Comparison of ENCODE assay signal across 9 mouse cellular contexts in the genomic region with DNA sequence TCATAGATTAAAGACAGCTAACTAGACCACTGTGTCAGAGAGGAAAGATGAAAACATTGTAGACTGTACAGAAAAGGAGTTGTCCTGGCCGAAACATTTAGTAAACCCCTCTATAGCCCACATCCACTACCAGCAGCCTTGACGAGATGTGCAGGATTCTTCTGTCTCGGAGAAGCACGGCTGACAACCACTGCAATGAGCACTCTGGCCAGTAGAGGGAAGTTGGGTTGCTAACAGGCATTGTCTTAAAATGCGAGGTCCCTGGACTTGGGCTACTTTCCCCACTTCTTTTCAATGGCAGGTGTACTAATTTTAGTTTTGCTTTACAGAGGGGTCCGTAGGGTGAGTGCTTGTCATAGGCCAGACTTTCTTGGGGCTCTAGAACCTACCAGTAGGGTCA. TPM values are rescaled to one million over a fixed set of nuclear protein-coding genes. Genes with fewer than 3 reads are reported as not detected.
DNase-seq lines count a peak whose midpoint lies in the region; ATAC-seq and TF ChIP-seq lines count a peak whose summit lies in the region.
"Had no signal": no experiment of that assay in that cellular context is flagged by ENCODE, and none has a peak within 500 bp of the region (broad histone marks: within the 10 kb centered on the region; RNA-seq: fewer than 3 reads in every experiment).

No protein-coding gene starts in this region.

- intact Hi-C loops in left cerebral cortex, adult 2 months (cut with DNase I): no loop called here
- intact Hi-C loops in left cerebral cortex, postnatal 4 days (cut with DNase I): loop anchor here (10.0 kb wide), 1 partner anchor 47 kb away; a partner anchor contains a TSS

- ATAC-seq in forebrain, embryonic 14.5 days: no peak
- ATAC-seq in forebrain, embryonic 12.5 days (ENCODE audit: low FRiP score): no peak
- ATAC-seq in erythroblast, adult 5-6 weeks (replicated peaks; ENCODE audit: low FRiP score, poor library complexity, severe bottlenecking): no peak
- ATAC-seq in forebrain, embryonic 13.5 days: no peak

- no peak overlapping the region for H3K9ac ChIP-seq in forebrain, embryonic 14.5 days (ENCODE audit: low read length)
- no peak overlapping the region for H3K9ac ChIP-seq in forebrain, embryonic 12.5 days
- no peak overlapping the region for H3K9ac ChIP-seq in forebrain, embryonic 13.5 days

- H3K4me2 ChIP-seq in forebrain, embryonic 14.5 days (ENCODE audit: low read length): no peak overlapping the region
- no peak overlapping the region for H3K4me2 ChIP-seq in forebrain, embryonic 12.5 days
- no peak overlapping the region for H3K4me2 ChIP-seq in forebrain, embryonic 13.5 days

- no peaks in the 10 kb centered on the region for H3K4me1 ChIP-seq in forebrain, embryonic 14.5 days (ENCODE audit: control insufficient read depth, insufficient read depth, low read length)
- no peaks in the 10 kb centered on the region for H3K4me1 ChIP-seq in forebrain, embryonic 12.5 days
- no peaks in the 10 kb centered on the region for H3K4me1 ChIP-seq in forebrain, embryonic 13.5 days

- no peaks in the 10 kb centered on the region for H3K27me3 ChIP-seq in forebrain, embryonic 14.5 days (replicated peaks; ENCODE audit: control insufficient read depth, insufficient read depth, low read length)
- H3K27me3 ChIP-seq in forebrain, embryonic 12.5 days: no peaks in the 10 kb centered on the region
- H3K27me3 ChIP-seq in forebrain, embryonic 13.5 days: no peaks in the 10 kb centered on the region

- H3K27ac ChIP-seq in forebrain, embryonic 14.5 days (ENCODE audit: low read depth, low read length): no peak overlapping the region
- H3K27ac ChIP-seq in forebrain, embryonic 12.5 days: no peak overlapping the region
- H3K27ac ChIP-seq in left cerebral cortex, adult 2 months: no peak overlapping the region
- H3K27ac ChIP-seq in forebrain, embryonic 13.5 days: no peak overlapping the region

- H3K4me3 ChIP-seq in forebrain, embryonic 14.5 days (ENCODE audit: low read depth, low read length): no peak overlapping the region
- H3K4me3 ChIP-seq in forebrain, embryonic 12.5 days (replicated peaks): no peak overlapping the region
- no peak overlapping the region for H3K4me3 ChIP-seq in left cerebral cortex, adult 2 months
- no peak overlapping the region for H3K4me3 ChIP-seq in forebrain, embryonic 13.5 days

- H3K9me3 ChIP-seq in forebrain, embryonic 14.5 days (replicated peaks; ENCODE audit: control insufficient read depth, low read length): no peaks in the 10 kb centered on the region
- H3K9me3 ChIP-seq in forebrain, embryonic 12.5 days: no peaks in the 10 kb centered on the region
- no peaks in the 10 kb centered on the region for H3K9me3 ChIP-seq in forebrain, embryonic 13.5 days (replicated peaks)

- 70% methylated on average over 6 of the region's 6 CpGs for WGBS in forebrain, embryonic 14.5 days
- WGBS in forebrain, embryonic 12.5 days: 69% methylated on average over 6 of the region's 6 CpGs
- WGBS in forebrain, embryonic 13.5 days: 68% methylated on average over 6 of the region's 6 CpGs

- peaks cover 74% of the 10 kb centered on the region for H3K36me3 ChIP-seq in forebrain, embryonic 14.5 days (ENCODE audit: control insufficient read depth, insufficient read depth, low read length)
- peaks cover 81% of the 10 kb centered on the region for H3K36me3 ChIP-seq in forebrain, embryonic 12.5 days (replicated peaks)
- peaks cover 85% of the 10 kb centered on the region for H3K36me3 ChIP-seq in forebrain, embryonic 13.5 days (ENCODE audit: poor library complexity, severe bottlenecking)

- peak; percentile 12 for DNase-seq in forebrain, embryonic 14.5 days (ENCODE audit: low spot score)
- peak in 1 of 2 experiments; percentile 43 for DNase-seq in left cerebral cortex, adult 2 months (ENCODE audit: extremely low spot score in 1 of 2, low spot score in 2 of 2)
- DNase-seq in left cerebral cortex, postnatal 4 days: no peak
- DNase-seq in 416B (ENCODE audit: low read depth): peak; percentile 27
- peak; percentile 46 for DNase-seq in R1 (ENCODE audit: low read depth, low spot score)
- DNase-seq: cerebellum, postnatal 36 days had no signal

- TF ChIP-seq CTCF in left cerebral cortex, adult 2 months (IDR thresholded peaks at IDR 0.05): peak; percentile 62

RNA-seq across cellular contexts. Expression of a gene that starts 30.9 kb away (rescaled TPM):
- polyA plus RNA-seq in forebrain, embryonic 14.5 days (2014; fragmentation: Nextera tagmentation; extraction: Ambion mirVana): 58.4 and 75.5 TPM in 2 replicates
- 67.9 and 76.7 TPM in 2 replicates for polyA plus RNA-seq in forebrain, embryonic 12.5 days (2016; fragmentation: Nextera tagmentation; extraction: Ambion mirVana)
- 100 to 1,000 TPM; 156 to 177 TPM for total RNA-seq in left cerebral cortex, adult 2 months (2021)
- 100 to 1,000 TPM; 110 to 115 TPM for total RNA-seq in left cerebral cortex, postnatal 4 days (2021)
- 20.4 and 23.0 TPM in 2 replicates for total RNA-seq in erythroblast, adult 5-6 weeks (2015; ENCODE audit: low replicate concordance)
- total RNA-seq in erythroblast, adult 5-6 weeks (2017; ENCODE audit: low replicate concordance): 53.6 and 106 TPM in 2 replicates
- 61.7 and 73.0 TPM in 2 replicates for polyA plus RNA-seq in forebrain, embryonic 13.5 days (2015; fragmentation: Nextera tagmentation; extraction: Ambion mirVana)

RNA-seq across cellular contexts. Expression of a gene that starts 40.4 kb away (rescaled TPM):
- 0.25 and 0.53 TPM in 2 replicates for polyA plus RNA-seq in forebrain, embryonic 14.5 days (2014; fragmentation: Nextera tagmentation; extraction: Ambion mirVana)
- polyA plus RNA-seq in forebrain, embryonic 12.5 days (2016; fragmentation: Nextera tagmentation; extraction: Ambion mirVana): 0.18 and 0.59 TPM in 2 replicates
- total RNA-seq in left cerebral cortex, adult 2 months (2021): 10 to 100 TPM; 71.6 to 84.3 TPM
- 10 to 100 TPM; 20.0 to 20.1 TPM for total RNA-seq in left cerebral cortex, postnatal 4 days (2021)
- not detected in 2 replicates for total RNA-seq in erythroblast, adult 5-6 weeks (2015; ENCODE audit: low replicate concordance)
- total RNA-seq in erythroblast, adult 5-6 weeks (2017; ENCODE audit: low replicate concordance): not detected in 2 replicates
- 0.43 TPM in 1 of 2 replicates, not detected in the other for polyA plus RNA-seq in forebrain, embryonic 13.5 days (2015; fragmentation: Nextera tagmentation; extraction: Ambion mirVana)

RNA-seq across cellular contexts. Expression of a gene that starts 47.6 kb away (rescaled TPM):
- polyA plus RNA-seq in forebrain, embryonic 14.5 days (2014; fragmentation: Nextera tagmentation; extraction: Ambion mirVana): 14.4 and 20.4 TPM in 2 replicates
- 28.5 and 31.8 TPM in 2 replicates for polyA plus RNA-seq in forebrain, embryonic 12.5 days (2016; fragmentation: Nextera tagmentation; extraction: Ambion mirVana)
- 10 to 100 TPM; 92.1 to 95.3 TPM for total RNA-seq in left cerebral cortex, adult 2 months (2021)
- 10 to 100 TPM; 37.8 to 42.0 TPM for total RNA-seq in left cerebral cortex, postnatal 4 days (2021)
- total RNA-seq in erythroblast, adult 5-6 weeks (2015; ENCODE audit: low replicate concordance): 0.58 TPM in 1 of 2 replicates, not detected in the other
- total RNA-seq in erythroblast, adult 5-6 weeks (2017; ENCODE audit: low replicate concordance): 0.34 and 0.56 TPM in 2 replicates
- polyA plus RNA-seq in forebrain, embryonic 13.5 days (2015; fragmentation: Nextera tagmentation; extraction: Ambion mirVana): 13.2 and 15.2 TPM in 2 replicates

Comparison
In these comparisons a context has a peak if more than half of its experiments do, and no peak if none do; other contexts are left out.
1. RNA of a gene that starts 40.4 kb away (total RNA-seq): 71.6 to 84.3 TPM in left cerebral cortex, adult 2 months and 20.0 to 20.1 TPM in left cerebral cortex, postnatal 4 days; not detected in erythroblast, adult 5-6 weeks; every median in the first group is over 10 times any median in the second.
2. RNA of a gene that starts 47.6 kb away (total RNA-seq): 92.1 to 95.3 TPM in left cerebral cortex, adult 2 months and 37.8 to 42.0 TPM in left cerebral cortex, postnatal 4 days; 0.34 to 0.58 TPM in erythroblast, adult 5-6 weeks; every median in the first group is over 10 times any median in the second.